Mouse (Mus musculus) kidney, postnatal 25 days (tissue): Measurements from ENCODE around the gene C1ra.
"Not testable (repeated sequence)": the region's sequence is repeated elsewhere in the genome, so short reads cannot be mapped to it uniquely, and the experiment has no call there.

Source experiments
- DNase-seq, 2 experiments: peaks; one replicate each; pipeline ENCODE4 v3.0.0; 2021; ENCODE audit warnings: mixed read lengths in 2 of 2

C1ra gene

DNA sequence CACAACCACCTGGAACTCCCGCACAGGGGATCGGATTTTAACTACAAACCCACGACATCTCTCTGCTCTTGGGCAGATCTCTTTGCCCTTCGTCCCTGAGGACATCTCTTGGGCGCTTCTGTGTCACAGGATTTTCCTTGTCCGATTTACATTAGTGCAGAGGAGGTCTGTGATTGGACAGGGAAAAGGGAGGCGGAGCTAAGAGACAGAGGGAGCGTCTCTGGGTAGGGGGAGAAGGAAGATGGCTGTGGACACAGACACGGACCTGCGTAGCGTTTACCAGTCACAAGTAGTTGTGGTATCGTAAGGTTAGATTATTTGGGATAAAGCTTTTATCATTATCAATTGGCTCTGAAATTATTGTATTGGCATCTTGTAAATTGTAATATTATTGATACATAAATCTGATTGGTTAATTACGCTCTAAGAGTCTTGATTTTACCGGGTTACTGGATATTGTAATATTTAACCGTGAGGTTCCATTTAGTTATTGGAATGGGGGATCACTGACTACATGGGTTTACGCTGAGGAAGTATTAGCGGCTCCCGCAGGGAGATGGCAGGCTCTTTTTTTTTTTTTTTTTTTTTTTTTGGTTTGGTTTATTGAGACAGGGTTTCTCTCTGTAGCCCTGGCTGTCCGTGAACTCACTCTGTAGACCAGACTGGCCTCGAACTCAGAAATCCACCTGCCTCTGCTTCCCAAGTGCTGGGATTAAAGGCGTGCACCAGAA lies 26.6 kb upstream of the C1ra start:
- DNase-seq, result no peak

DNA sequence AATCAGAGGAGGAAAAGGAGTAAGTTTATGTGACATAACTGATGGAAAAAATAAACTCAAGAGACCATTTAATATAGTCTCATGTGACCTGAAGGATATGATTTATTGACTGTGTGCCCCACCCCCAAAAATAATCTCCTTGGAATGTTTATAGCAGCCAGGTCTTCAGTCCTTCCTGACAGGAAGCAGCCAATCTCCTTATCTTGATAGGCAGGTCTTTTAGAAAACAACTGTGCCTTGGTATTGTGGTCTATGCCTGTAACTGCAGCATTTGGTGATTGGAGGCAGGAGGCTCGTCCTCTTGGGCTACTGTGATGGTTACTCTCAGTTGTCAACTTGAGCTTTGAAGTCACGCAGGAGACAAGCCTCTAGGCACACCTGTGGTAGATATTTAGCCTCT lies 24.7 kb upstream of the C1ra start:
- no peak for DNase-seq

DNA sequence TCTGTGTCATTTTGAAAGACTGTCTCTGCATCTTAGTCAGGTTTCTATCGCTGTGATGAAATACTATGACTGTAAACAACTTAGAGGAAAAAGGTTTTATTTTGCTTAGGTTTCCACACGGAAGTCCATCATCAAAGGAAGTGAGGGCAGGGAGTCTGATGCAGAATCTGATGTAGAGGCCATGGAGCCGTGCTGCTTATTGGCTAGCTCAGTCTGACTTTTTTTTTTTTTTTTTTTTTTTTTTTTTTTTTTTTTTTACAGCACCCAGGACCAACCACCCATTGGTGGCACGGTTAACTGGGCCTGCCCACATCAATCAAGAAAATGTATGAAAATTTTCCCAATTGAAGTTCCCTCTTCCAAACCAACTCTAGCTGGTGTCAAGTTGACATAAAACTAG lies 23.3 kb upstream of the C1ra start:
- DNase-seq, result no peak

DNA sequence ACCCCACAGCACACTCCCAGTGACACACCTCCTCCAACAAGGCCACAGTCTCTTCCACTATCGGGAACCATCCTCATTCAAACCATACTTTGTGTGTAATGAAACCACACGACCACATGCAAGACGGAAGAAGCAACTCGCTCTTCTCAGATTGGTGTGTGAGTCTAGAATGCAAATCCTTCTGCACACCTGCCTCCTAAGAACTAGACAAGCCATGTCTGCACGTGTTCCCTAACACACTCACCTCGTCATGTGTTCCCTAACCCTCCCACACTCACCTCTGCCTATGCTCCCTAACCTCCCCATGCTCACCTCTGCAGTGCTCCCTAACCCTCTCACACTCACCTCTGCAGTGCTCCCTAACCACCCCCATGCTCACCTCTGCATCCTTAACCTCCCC lies 20.8 kb upstream of the C1ra start:
- no peak for DNase-seq

DNA sequence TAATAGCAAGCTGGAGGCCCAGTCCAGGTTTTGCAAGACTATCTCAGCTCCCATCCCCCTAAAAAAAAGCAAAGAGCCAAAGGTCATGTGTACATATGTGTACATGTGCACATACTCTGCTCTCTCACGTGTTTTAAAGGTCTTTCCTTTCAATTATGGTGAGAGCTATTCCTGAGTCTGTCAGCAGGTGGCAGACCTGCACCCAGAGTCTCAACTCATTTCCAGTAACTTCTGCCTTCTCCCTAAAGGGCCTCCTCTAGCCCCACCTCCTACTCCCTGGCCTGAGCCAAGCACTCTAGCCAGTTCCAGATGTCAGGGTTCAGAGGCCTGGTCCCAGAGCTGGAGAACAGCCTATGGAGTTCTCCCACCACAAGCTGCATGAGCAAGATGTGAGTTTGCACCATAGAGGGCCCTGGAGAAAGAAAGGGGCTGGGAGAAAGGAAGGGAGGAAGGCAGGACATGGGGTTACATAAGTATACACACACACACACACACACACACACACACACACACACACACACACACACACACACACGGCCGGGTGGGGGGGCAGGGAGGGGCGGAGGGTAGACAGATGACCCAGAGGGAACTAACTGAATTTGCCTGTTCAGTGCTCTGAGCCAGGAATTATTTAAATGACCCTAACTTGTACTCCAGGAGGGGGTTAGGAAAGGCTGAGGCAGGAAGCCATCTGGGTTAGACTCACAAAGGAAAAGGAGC lies 19.2 kb upstream of the C1ra start, which contains the start of gene C1rl:
C1rl (plus strand) TSS at position 272 of the 720 bp plus-strand sequence.
- DNase-seq, result peak; percentile 91 to 92

DNA sequence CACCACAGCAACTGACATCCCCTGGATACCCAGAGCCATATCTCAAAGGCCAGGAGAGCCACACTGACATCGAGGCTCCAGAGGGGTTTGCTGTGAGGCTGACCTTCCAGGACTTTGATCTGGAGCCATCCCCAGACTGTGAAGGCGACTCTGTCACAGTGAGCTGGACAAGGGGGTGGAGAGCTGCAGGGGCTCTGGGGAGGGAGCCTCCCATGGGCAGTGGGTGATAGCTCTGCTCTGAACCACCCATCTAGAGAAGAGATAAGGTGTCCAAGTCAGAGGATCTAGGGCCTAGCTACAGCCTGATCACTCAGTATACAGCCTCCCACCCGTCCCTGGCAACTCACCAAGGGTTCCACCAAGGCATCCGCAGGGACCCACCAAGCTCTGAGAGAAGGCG lies 18.3 kb upstream of the C1ra start:
- no peak for DNase-seq

DNA sequence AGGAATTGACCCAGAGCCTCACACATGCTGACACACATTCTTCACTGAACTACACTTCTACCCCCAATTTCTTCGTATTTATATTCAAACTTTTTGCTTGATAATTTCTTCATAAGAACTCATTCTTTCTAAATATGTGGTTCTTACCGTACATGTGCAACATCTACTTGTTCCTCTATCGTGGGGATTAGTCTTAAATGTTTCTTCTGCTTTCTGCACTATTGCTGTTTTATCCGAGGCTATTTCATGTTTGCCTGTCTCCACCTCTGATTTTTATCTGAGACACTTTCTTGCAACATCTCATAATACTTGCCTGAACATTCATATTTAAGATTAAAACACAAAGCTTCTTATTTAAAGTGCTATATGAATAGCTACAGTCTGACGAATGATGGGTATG lies 16.2 kb upstream of the C1ra start:
- DNase-seq, result no peak

DNA sequence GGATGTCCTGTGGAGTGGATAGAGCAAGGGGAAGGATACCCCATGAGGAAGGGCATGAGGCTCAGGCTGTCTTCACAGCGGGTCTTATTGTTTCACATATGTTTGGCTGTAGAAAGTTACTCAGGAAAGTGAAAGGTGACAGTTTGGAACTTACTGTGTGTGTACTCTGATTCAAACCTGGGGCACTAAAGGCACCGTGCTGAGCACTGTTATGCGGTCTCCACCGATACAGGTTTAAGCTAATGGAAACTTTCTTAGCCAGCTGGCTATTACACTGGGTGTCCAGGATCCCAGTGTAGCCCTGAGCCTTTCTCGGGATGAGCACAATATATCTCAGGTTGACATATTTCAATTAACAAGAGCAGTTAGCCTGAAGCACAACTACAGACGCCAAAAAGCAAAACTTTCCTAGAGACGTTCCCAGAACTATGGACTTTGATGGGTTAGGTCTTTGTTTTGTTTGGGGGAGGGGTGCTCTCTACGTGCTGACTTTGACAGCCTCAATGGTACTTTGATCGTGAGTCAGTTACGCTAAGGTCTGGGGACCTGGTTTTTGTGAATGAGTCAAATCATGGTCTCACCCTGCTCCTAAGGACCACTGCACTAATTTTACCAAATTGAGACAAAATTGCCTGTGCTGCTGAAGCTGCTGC lies 12.2 kb upstream of the C1ra start:
- DNase-seq, result no peak

DNA sequence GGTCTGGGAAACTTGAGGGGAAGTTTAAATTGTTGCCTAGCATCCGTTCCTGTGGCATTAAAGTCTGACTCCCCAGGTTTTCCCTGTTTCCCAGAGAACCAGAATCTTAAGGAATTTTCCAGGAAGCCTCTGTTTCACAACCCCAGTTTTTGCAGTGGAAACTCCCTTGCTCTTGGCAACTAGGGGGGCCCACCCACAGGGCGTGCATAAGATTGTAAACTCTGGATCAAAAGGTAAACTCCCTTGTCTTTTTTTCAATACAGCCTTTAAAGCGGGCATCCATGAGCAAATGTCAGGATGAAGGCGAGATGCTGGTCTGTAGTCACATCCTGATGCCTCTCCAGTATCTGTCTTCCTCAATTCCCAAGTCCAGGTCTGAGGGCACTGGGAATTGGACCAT lies 10.7 kb upstream of the C1ra start:
- no peak for DNase-seq

DNA sequence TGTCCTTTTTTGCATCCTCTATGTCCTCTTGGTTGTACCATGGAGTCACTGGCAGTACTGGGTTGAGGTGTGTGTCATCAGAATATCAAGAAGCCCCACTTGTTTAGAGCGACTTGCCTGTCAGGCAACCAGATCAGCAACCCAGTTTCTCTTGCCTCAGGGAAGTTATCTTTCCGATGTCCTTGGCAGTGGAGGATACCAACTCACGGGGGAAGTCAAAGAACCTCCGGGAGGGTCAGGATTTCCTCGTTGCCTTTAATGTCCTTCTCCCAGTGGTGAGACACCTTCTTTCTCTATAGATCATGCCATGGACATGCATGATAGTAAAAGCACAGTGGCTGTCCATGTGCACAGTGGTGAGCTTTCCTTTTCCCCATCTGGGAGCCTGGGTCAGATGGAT lies 10.2 kb upstream of the C1ra start:
- DNase-seq, result no peak

DNA sequence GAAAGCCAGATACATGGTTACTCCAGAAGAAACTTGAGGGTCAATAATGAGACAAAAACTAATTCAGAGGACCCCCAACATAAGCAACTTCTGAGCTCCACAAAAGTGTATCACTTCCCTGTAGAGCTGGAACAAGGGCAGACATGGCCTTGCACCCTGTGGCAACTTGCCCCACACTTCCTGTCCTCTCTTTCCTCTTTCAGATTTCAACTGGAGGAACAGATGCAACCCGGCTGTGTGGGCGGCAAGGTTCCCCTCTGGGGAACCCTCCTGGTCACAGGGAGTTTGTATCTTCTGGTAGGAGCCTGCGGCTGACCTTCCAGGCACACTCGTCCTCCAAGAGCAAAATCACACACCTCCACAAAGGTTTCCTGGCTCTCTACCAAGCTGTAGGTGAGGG lies 7.2 kb upstream of the C1ra start:
- DNase-seq, result no peak

DNA sequence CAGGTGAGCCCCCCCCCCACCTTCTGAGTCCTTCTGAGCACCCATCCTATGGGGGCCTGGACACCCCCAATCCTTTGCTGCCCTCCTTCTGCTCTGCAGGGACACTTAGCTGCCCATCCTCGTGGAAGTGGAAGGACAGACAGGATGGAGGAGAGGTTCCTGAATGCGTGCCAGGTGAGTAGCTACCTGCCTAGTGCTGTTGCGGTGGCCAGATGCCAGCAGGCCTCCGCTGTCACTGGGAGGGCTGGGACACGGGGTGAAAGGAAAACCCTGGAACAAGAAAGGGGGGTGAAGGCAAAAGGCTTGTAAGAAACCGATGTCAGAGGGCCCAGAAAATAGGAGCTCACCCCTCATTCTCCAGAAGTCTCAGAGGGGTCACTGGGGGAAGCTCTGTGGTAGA lies 5.2 kb upstream of the C1ra start:
- no peak for DNase-seq

DNA sequence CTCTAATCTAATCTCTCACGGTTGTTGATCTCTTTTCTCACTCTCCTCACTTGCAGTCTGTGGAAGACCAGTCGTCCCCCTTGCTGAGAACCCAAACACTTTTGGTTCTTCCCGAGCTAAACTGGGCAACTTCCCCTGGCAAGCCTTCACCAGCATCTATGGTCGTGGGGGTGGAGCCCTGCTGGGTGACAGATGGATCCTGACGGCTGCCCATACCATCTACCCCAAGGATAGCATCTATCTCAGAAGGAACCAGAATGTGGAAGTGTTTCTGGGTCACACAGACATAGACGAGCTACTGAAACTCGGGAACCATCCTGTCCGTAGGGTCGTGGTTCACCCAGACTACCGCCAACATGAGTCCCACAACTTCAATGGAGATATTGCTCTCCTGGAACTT lies 3.9 kb upstream of the C1ra start:
- DNase-seq, result no peak

DNA sequence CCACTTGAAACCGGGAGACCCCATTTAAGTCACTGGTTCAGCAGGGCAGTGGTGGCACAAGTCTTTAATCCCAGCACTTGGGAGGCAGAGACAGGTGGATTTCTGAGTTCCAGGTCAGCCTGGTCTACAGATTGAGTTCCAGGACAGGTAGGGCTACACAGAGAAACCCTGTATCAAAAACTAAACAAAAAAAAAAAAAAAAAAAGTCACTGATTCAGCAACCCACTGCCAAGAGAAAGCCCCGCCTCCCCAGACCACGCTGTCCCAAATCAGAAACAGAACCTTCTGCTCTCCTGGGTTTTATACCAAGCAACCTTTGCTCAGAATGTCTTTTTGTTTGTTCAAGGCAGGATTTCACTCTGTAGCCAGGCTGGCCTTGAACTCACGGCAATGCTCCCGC lies 3.0 kb upstream of the C1ra start:
- not testable (repeated sequence) for DNase-seq

DNA sequence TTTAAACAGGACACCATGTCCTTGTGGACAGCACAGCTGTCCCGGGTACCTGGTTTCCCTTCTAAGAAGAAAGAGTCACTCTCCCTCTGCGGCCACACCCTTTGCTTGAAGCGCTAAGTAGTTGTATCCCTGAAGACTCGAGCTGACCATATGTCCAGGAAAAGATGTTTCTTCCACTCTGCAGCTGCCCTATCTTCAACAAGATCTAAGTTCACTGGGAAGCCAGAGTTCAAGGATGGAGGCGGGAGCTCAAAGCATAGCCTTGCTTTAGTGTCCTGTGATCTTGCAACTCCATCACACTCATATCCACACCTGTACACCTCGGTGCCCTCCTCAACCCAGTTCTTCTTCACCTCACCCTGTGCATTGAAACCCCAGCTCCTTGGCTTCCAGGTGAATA lies 269 bp upstream of the C1ra start:
- no peak for DNase-seq

DNA sequence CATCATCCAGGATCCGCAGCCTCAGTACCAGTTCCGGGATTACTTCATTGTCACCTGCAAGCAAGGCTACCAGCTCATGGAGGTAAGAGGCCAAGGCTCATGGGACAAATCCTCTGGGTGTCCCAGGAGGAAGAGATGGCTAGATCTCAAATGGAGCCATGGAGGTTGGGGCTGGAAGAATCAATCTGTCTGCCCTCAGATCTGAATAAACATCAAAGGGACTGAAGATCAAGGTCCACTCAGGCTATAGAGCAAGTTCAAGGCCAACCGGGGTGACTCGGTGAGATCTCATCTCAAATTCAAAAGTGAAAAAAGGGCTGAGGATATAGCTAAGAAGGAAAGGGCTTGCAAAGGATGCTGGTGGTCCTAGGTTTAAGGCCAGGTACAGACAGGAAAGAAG lies 5.5 kb downstream of the C1ra start:
- DNase-seq, result not testable (repeated sequence)

DNA sequence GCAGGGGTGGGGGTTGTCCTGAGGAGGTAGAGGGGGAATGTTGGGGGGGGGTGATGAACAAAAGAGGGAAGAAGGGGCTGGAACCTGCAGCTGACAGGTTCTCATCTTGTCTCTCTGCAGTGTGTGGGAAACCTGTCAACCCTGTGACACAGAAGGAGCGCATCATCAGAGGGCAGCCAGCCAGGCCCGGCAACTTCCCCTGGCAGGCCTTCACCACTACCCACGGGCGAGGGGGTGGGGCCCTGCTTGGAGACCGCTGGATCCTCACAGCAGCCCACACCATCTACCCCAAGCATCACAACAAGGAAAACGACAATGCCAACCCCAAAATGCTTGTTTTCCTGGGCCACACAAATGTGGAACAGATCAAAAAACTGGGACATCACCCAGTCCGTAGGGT lies 9.9 kb downstream of the C1ra start:
- not testable (repeated sequence) for DNase-seq

DNA sequence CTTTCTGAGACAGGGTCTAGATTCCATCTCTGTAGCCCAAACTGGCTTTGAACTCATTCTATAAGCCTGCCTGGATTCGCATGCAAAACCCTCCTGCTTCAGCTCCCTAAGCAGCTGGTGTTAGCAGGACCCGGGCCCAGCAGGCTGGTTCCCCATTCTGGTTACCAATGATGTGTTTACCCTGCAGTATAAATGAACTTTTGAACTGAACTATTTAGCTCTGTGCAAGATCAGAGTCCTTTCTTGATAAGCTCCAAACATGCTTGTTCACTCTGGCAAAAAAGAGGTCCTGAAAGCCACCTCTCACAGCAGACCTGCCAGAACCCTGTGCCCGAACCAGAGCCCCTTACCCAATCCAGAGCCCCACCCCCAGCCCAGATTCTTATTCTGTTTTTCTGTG lies 15.7 kb downstream of the C1ra start:
- DNase-seq, result no peak

DNA sequence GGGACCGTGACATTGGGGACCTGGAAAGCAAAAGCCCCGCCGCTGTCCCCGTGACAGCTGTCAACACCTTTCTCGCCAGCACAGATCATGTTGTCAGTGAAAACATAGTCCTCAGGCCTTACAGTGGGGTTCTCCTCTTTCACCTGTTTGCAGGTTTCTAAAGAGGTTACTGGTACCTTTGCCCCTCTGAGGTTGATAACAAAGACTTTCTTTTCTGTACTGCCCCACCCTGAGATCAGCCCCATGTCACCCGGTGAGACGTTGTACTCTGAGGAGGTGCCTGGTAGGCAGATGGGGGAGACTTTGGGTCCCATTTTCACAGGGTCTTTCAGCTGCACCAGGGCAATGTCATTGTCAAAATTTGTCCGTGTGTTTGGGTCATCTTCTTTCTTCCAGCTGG lies 18.9 kb downstream of the C1ra start:
- DNase-seq, result no peak

DNA sequence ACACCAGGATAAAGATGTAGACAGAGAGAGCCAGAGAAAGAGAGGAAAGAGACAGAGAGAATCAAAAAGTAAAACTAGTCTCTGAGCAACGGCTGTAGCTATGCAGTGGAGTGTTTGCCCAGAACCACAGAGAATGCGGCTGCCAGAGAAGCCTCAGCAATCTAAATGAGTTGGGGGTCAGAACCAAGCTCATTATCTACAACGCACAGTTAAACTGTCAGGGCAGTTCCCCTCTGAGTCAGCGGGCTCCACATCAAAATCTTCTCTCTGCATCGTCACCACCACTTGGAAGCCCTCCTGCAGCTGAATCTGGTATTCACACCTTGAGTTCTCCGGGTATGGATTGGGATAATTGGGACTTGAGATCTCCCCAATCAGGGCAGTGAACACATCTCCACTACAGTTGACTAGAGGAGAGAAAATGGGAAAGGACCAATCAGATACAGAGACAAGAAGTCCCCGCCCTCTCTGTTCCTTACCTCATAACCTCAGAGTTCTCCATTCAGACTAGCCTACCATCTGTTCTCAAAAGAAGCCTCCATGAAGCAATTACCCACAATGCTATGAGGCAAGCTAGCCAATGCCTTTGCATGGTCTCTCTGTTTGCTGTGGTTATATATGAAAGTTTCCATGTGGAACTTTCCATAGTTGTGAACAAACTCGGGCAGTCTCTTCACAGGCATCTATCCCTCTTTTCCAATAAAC lies 24.1 kb downstream of the C1ra start:
- not testable (repeated sequence) for DNase-seq

DNA sequence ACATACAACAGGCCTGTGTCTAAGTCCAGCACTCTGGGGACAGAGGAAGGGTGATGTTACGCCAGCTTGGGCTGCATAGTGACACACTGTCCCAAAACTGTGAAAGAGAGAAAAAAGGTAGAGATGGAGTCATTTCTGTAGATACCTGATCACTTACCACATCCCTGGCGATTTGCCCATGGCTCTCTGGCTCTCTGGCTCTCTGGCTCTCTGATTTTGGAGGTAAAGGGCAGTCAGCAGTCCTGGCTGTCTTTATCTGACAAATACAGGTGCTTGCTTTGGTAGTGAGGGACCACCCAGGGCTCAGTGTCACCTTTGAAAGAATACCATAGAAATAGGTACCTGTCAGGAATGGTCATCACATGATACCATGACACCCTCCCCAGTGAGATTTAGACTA lies 29.0 kb downstream of the C1ra start:
- DNase-seq, result not testable (repeated sequence)

DNA sequence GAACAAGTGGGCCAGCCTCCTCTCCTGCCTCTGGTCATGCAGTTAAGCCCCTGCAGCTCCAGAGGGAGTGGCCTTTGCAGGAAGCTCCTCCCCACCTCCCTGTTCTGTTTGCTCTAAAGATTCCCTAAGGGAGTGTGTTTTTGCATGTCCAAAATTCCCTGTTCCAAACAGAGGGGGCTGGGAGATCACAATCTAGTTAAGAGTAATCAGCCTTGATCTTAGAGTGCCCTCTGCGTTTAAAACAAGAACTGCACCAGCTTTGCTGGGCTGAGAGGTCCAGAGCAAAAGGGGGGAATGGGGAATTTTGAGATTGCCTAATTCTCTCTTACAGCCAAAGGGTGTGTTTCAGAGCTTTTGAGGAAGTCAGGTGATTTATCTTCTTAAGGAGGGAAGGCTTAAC lies 30.1 kb downstream of the C1ra start, which contains the start of gene C1s1:
C1s1 (minus strand) TSS at position 76 of the 400 bp plus-strand sequence.
- peak in 1 of 2 experiments; percentile 80 for DNase-seq

DNA sequence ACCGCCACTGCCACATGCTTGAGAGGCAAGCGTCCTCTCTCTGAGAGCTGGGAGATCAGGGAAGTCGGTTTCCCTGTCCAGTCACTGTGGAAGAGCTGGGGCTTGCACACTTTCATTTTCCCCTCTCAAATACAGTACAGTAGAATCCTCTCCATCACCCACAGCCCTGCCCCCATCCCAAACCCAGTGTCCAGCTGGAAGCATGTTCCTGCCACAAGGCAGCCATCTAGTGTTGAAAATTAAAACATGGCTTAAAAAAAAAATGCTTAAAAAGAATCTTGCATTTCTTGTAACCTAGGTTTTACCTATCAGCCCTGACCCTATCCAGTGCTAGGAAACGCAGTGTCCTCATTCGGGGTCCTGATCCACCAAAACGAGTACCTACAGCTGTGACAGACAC lies 32.3 kb downstream of the C1ra start:
- DNase-seq, result peak; percentile 27 to 48
